Mouse (Mus musculus) limb, embryonic 10.5 days (tissue): ENCODE measurements at regions not wholly inside any gene's neighbourhood (a gene's known extent, or its start where the extent isn't known, plus 50 kb on each side); places are given as distances from the start of the nearest gene placed in this dataset.

Experiments
- DNase-seq: peaks from one replicate; pipeline ENCODE4 v3.0.0-alpha.2; 2017; ENCODE audit warnings: low spot score
- H3K27ac ChIP-seq: fragments of 300-500 bp; sonication (generic); 2 replicates; pipeline ENCODE4 v1.5.1; 2016; ENCODE audit warnings: mild to moderate bottlenecking
- H3K27me3 ChIP-seq: fragments of 300-500 bp; sonication (generic); 2 replicates; pipeline ENCODE4 v1.6.1; 2016; ENCODE audit warnings: low read depth, mild to moderate bottlenecking; ENCODE audit not compliant: poor library complexity, severe bottlenecking
- H3K36me3 ChIP-seq: fragments of 300-500 bp; sonication (generic); 2 replicates; pipeline ENCODE4 v1.6.1; 2016; ENCODE audit warnings: mild to moderate bottlenecking, moderate library complexity
- H3K4me1 ChIP-seq: fragments of 300-500 bp; sonication (generic); 2 replicates; pipeline ENCODE4 v1.6.1; 2016
- H3K4me3 ChIP-seq: fragments of 300-500 bp; sonication (generic); 2 replicates; pipeline ENCODE4 v1.5.1; 2016; ENCODE audit warnings: mild to moderate bottlenecking, moderate library complexity
- H3K9me3 ChIP-seq: fragments of 300-500 bp; sonication (generic); replicated peaks from 2 replicates; pipeline ENCODE4 v1.6.1; 2016; ENCODE audit warnings: mild to moderate bottlenecking
- WGBS: fragments of 180-500 bp; shearing (Covaris S2); methylation state at CpG from one replicate; pipeline ENCODE4 v1.1.7; 2016; 5-methylcytosine and 5-hydroxymethylcytosine counted together

GRCm38 (mm10) chr2:21958365-21958764, 268.9 kb upstream of the Myo3a start:
- no peaks in the 10 kb centered on the region for H3K27me3 ChIP-seq
- H3K27ac ChIP-seq = no peak overlapping the region; the same call in 1 of the 2 replicates
- no peaks in the 10 kb centered on the region for H3K9me3 ChIP-seq
- peaks cover 6% of the 10 kb centered on the region for H3K4me1 ChIP-seq
- 0 out of 2 replicates have a peak overlapping the region, but pooled peaks have one; percentile 8 for H3K4me3 ChIP-seq
- no peaks in the 10 kb centered on the region for H3K36me3 ChIP-seq
- no peak for DNase-seq
- under 1% methylated on average over 3 of the region's 3 CpGs for WGBS

- Histone ChIP-seq H3K36me3 (no peaks in the 10 kb centered on the region), H3K4me1 (peaks cover 10% of the 10 kb centered on the region), H3K4me3 (0 out of 2 replicates have a peak overlapping the region, but pooled peaks have one; percentile 8), H3K27ac (no peak overlapping the region), H3K27me3 (no peaks in the 10 kb centered on the region), H3K9me3 (no peaks in the 10 kb centered on the region)
- DNase-seq = no peak
- 68% methylated on average over 3 of the region's 3 CpGs for whole genome bisulfite sequencing
Measured at GRCm38 (mm10) chr2:21958802-21959201, 268.5 kb upstream of the Myo3a start.

- Histone ChIP-seq H3K27me3 (no peaks in the 10 kb centered on the region), H3K4me1 (peaks cover 15% of the 10 kb centered on the region), H3K36me3 (no peaks in the 10 kb centered on the region), H3K4me3 (peak overlapping the region; percentile 22), H3K9me3 (no peaks in the 10 kb centered on the region), H3K27ac (no peak overlapping the region)
- 8% methylated on average over 7 of the region's 7 CpGs for WGBS
- no peak for DNase-seq
Measured at GRCm38 (mm10) chr2:21963343-21964026, 263.8 kb upstream of the Myo3a start.

GRCm38 (mm10) chr2:21964027-21964605, 263.2 kb upstream of the Myo3a start:
- H3K9me3 ChIP-seq = no peaks in the 10 kb centered on the region
- peak overlapping the region; percentile 22 for H3K4me3 ChIP-seq
- H3K27me3 ChIP-seq = no peaks in the 10 kb centered on the region
- H3K36me3 ChIP-seq = no peaks in the 10 kb centered on the region
- peak; percentile 51 for DNase-seq
- no peak overlapping the region for H3K27ac ChIP-seq
- H3K4me1 ChIP-seq = peaks cover 10% of the 10 kb centered on the region
- 2% methylated on average over 10 of the region's 10 CpGs for WGBS

- Histone ChIP-seq H3K4me1 (no peaks in the 10 kb centered on the region), H3K36me3 (no peaks in the 10 kb centered on the region), H3K4me3 (no peak overlapping the region), H3K27me3 (no peaks in the 10 kb centered on the region), H3K9me3 (no peaks in the 10 kb centered on the region), H3K27ac (no peak overlapping the region)
- 76% methylated on average over 1 of the region's 1 CpGs for WGBS
- DNase-seq = no peak
Measured at GRCm38 (mm10) chr2:21970774-21971406, 256.4 kb upstream of the Myo3a start.

- Histone ChIP-seq H3K4me1 (no peaks in the 10 kb centered on the region), H3K4me3 (no peak overlapping the region), H3K9me3 (no peaks in the 10 kb centered on the region), H3K27ac (no peak overlapping the region), H3K36me3 (no peaks in the 10 kb centered on the region), H3K27me3 (no peaks in the 10 kb centered on the region)
- DNase-seq = no peak
- WGBS = 84% methylated on average over 3 of the region's 3 CpGs
Measured at GRCm38 (mm10) chr2:21974599-21974998, 252.7 kb upstream of the Myo3a start.

- 46% methylated on average over 1 of the region's 1 CpGs for WGBS
- Histone ChIP-seq H3K27ac (no peak overlapping the region), H3K36me3 (no peaks in the 10 kb centered on the region), H3K27me3 (no peaks in the 10 kb centered on the region), H3K9me3 (no peaks in the 10 kb centered on the region), H3K4me3 (no peak overlapping the region), H3K4me1 (no peaks in the 10 kb centered on the region)
- no peak for DNase-seq
Measured at GRCm38 (mm10) chr2:21975547-21975946, 251.8 kb upstream of the Myo3a start.

- H3K36me3 ChIP-seq = no peaks in the 10 kb centered on the region
- no peaks in the 10 kb centered on the region for H3K27me3 ChIP-seq
- H3K27ac ChIP-seq = no peak overlapping the region
- H3K4me3 ChIP-seq = no peak overlapping the region
- no peaks in the 10 kb centered on the region for H3K4me1 ChIP-seq
- no peak for DNase-seq
- no peaks in the 10 kb centered on the region for H3K9me3 ChIP-seq
Measured at GRCm38 (mm10) chr2:21976337-21976736, 251.0 kb upstream of the Myo3a start.

- whole genome bisulfite sequencing = 83% methylated on average over 2 of the region's 2 CpGs
- no peak for DNase-seq
- no peak overlapping the region for H3K4me3 ChIP-seq
- H3K36me3 ChIP-seq = no peaks in the 10 kb centered on the region
- no peaks in the 10 kb centered on the region for H3K27me3 ChIP-seq
- H3K4me1 ChIP-seq = no peaks in the 10 kb centered on the region
- H3K27ac ChIP-seq = no peak overlapping the region
- H3K9me3 ChIP-seq = no peaks in the 10 kb centered on the region
Measured at GRCm38 (mm10) chr2:21976831-21977230, 250.5 kb upstream of the Myo3a start.

- no peaks in the 10 kb centered on the region for H3K27me3 ChIP-seq
- no peaks in the 10 kb centered on the region for H3K36me3 ChIP-seq
- H3K9me3 ChIP-seq = no peaks in the 10 kb centered on the region
- no peak overlapping the region for H3K27ac ChIP-seq
- no peaks in the 10 kb centered on the region for H3K4me1 ChIP-seq
- 57% methylated on average over 9 of the region's 9 CpGs for WGBS
- no peak for DNase-seq
- no peak overlapping the region for H3K4me3 ChIP-seq
Measured at GRCm38 (mm10) chr2:21980177-21980576, 247.1 kb upstream of the Myo3a start.

GRCm38 (mm10) chr2:22024438-22024837, 202.9 kb upstream of the Myo3a start:
- no peaks in the 10 kb centered on the region for H3K9me3 ChIP-seq
- no peaks in the 10 kb centered on the region for H3K4me1 ChIP-seq
- 90% methylated on average over 2 of the region's 2 CpGs for WGBS
- DNase-seq = no peak
- no peak overlapping the region for H3K4me3 ChIP-seq
- H3K27me3 ChIP-seq = no peaks in the 10 kb centered on the region
- no peaks in the 10 kb centered on the region for H3K36me3 ChIP-seq
- H3K27ac ChIP-seq = no peak overlapping the region

- no peak for DNase-seq
- H3K27me3 ChIP-seq = no peaks in the 10 kb centered on the region
- H3K27ac ChIP-seq = no peak overlapping the region
- WGBS = 90% methylated on average over 1 of the region's 1 CpGs
- H3K4me1 ChIP-seq = no peaks in the 10 kb centered on the region
- H3K36me3 ChIP-seq = no peaks in the 10 kb centered on the region
- no peak overlapping the region for H3K4me3 ChIP-seq
- H3K9me3 ChIP-seq = no peaks in the 10 kb centered on the region
Measured at GRCm38 (mm10) chr2:22026794-22027193, 200.5 kb upstream of the Myo3a start.

GRCm38 (mm10) chr2:22028569-22028968, 198.7 kb upstream of the Myo3a start:
- no peak overlapping the region for H3K27ac ChIP-seq
- no peak overlapping the region for H3K4me3 ChIP-seq
- H3K27me3 ChIP-seq = no peaks in the 10 kb centered on the region
- no peaks in the 10 kb centered on the region for H3K4me1 ChIP-seq
- DNase-seq = no peak
- WGBS = 70% methylated on average over 1 of the region's 1 CpGs
- no peaks in the 10 kb centered on the region for H3K9me3 ChIP-seq
- no peaks in the 10 kb centered on the region for H3K36me3 ChIP-seq
